Mouse (Mus musculus) thymus, adult 2 months (tissue): ENCODE results near the gene Elovl6.

Experiments
- CTCF ChIP-seq: fragments of 200-500 bp; IDR thresholded peaks from 2 replicates; pipeline ENCODE4 v1.5.1; 2012; ENCODE audit warnings: mild to moderate bottlenecking, control low read depth, low read length, moderate library complexity, borderline replicate concordance; ENCODE audit not compliant: control insufficient read depth, poor library complexity, insufficient read depth; ENCODE audit errors: extremely low read depth
- POLR2A ChIP-seq: fragments of 200-500 bp; IDR thresholded peaks from 2 replicates; pipeline ENCODE4 v1.6.1; 2012; ENCODE audit warnings: mild to moderate bottlenecking, low read length, control low read depth, moderate library complexity; ENCODE audit not compliant: control insufficient read depth, poor library complexity, insufficient read depth; ENCODE audit errors: extremely low read depth

DNA sequence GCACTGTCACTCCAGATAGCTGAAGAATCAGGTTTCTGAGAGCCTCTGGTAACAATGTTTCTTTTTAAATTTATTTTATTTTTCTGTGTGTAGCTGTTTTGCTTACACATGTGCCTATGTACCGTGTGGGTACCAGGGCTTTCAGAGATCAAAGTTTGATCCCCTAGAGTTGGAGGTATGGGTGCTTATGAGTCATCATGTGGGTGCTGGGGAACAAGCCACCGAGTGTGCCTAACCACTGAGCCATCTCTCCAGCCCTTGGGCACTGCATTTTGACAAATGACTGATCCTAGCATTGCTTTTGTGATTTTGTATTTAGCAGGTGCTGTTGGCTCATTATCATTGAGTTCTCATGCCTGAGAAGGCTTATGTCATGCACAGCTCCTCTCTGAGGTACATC lies 29.7 kb downstream of the Elovl6 start:
- no peak for TF ChIP-seq POLR2A
- no peak for TF ChIP-seq CTCF
